Mouse (Mus musculus) ES-E14 (cell line): ENCODE data around the gene Ints11.

ENCODE experiments used
- HCFC1 ChIP-seq: IDR thresholded peaks from 2 replicates; pipeline ENCODE4 v1.6.1; 2012; ENCODE audit warnings: low read length, inconsistent platforms, borderline replicate concordance; ENCODE audit not compliant: insufficient read depth
- MAFK ChIP-seq: IDR thresholded peaks from 2 replicates; pipeline ENCODE4 v1.6.1; 2014; ENCODE audit warnings: mild to moderate bottlenecking, low read depth, low read length, inconsistent platforms; ENCODE audit not compliant: insufficient read depth

GRCm38 (mm10) chr4:155854991-155855390 lies 14.4 kb upstream of the Ints11 start:
- TF ChIP-seq MAFK (no peak), HCFC1 (no peak)
